Mouse (Mus musculus): ENCODE measurements around the gene Olah.

Olah gene

GRCm38 (mm10) chr2:3353160-3353559 lies 43.9 kb downstream of the Olah start:
- DNase-seq (ENCODE audit: low spot score in 2 of 2), result no peak

DNA sequence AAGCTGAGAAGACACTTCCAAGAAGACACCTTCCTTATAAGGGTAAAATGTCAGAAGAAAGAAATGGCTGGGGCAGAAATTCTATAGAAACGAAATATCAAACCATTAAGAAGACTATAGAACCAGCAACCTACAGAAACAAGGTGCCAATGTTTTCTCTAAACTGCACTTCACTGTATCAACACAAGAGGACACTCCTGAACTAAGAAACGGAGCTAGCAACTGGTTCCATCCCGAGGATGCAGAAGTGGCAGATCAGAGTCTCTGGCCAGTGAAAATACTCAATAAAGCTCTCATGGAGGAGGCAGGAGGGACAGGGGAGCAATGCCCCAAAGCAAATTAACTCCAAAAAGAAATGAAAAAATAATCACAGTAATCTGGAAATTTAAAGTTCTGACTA lies 48.1 kb downstream of the Olah start:
- no peak for DNase-seq (ENCODE audit: low spot score in 2 of 2)

GRCm38 (mm10) chr2:3348422-3348821 lies 48.6 kb downstream of the Olah start:
- no peak for DNase-seq (ENCODE audit: low spot score in 2 of 2)

DNA sequence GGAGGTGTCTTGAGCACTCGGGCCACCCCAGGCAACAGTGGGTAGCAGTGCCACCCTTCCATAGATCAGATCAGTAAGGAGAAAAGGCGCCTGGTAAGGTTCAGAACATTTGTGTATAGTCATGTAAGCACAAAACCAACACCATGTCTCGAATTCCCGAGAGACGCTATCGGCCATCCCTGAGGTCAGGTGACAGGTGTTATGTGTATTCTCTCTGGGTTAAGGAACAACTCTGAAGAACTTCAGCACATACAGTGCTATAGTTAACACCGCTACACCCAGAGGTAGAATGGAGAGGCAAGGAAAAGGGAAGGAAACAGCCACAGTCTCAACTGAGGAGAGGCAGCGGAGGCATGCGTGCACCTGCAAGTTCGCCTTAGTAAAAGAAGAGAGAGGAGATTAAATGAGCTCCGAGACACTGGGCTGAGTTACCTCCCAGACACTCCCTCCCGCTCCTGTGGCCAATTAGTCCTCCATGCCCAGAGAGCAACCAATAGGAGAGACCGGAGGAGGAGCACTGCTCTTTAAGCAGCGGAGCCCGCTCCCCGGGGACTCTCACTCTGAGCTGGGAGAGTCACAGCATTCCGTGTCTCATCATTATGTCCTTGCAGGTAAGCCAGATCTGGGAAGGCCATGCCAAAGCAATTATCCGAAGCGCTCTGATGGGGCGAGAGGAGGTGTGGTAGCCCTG lies 61.3 kb downstream of the Olah start, which contains the start of gene Acbd7:
Gene Acbd7, plus strand, starts transcription at position 558 of the 691 bp plus-strand sequence.
- DNase-seq (ENCODE audit: low spot score in 2 of 2), result peak; percentile 31 to 51

DNA sequence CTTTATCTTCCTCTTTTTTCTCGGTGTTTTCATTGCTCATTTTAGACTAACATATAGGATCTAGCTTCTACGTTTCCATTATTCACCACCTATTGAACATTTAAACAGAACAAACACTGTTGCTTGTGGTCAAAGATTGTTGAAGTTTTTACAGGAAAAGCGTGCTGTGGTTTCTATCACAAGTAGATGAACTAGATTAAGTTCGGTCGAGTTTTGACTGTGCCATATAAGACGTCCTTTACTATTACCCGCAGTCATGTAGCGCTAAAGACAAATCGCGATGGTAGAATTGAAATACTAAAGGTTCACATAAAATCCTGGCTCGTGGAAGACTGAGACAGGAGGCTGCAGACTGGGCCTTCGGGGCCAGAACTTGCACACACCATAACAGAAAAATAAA lies 63.2 kb downstream of the Olah start:
- DNase-seq (ENCODE audit: low spot score in 2 of 2), result no peak

DNA sequence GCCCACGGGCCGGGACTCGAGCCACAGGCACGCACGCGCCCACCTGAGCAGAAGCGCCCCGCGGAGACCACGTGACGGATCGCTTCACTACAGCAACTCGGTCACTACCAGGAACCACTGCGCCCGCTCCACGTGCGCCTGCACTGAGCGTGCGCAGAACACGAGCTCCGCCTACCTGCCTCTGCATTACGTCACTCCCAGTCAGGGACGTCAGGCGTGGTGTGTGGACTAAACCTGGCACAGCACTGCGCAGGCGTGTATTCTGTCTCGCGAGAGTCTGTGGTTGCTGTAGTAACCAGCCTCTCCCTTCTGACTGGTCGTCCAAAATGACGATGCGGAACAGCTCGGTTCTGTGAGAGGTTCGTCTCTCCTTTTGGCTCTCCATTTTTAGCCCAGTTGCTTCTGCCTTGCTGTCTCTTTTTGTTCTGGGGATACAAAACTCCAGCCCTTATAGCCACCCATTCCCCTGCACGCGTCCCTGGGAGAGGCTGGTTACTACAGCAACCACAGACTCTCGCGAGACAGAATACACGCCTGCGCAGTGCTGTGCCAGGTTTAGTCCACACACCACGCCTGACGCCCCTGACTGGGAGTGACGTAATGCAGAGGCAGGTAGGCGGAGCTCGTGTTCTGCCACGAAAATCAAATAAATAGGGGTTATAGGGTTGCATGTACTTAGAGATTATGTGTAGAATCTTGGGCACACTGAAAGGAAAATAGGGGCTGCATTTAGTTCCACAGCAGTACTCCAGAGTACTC lies 64.3 kb downstream of the Olah start, which contains the start of gene Rpp38:
Gene Rpp38, minus strand, starts transcription at position 160 of the 759 bp plus-strand sequence.
- DNase-seq (ENCODE audit: low spot score in 2 of 2), result peak; percentile 98

DNA sequence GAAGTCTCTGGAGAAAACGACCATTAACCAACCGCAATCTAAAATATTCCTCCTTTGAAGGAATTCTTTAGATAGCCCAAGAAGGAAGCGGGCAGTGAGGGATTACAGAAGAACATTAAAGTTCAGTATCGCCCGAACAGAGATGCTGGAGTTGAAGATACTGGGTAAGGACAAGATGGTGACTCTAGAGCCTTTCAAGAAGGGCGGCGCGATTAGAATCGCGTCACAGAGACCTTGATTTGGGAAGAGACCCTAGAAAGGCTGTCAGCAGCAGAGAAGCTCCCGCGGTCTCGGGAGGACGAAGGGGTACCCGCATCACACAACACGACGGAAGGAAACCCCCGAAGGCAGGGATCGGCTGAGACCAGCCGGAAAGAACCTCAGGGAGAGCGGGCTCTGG lies 65.0 kb downstream of the Olah start:
- no peak for DNase-seq (ENCODE audit: low spot score in 2 of 2)

DNA sequence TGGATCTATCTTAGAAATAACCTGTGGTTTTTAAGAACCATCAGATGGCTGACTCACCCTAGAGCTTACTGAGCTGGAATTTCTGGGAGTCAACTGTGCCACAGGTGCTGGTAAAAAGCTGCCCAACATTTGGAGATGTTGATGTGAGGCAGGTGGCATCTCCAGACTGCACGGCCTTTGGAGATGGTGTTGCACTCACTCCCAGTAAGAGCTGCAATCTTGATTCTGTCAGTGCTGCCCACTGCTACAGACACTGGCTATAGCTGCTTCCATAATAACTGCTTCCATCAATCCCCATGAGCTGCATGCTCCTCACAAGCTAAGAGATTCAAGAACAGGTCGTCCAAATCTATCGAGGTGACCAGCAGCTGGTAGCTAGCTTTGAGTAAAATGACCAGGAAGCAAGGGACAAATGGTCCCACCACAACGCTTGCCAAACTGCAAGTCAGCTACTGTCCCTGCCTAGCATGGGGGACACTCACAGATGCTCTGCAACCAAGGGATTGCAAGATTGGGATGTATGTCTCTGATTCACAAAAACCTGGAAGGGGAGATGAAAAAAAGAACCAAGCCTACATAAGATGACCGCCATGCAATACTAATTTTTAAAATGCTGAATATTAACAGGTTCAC lies 65.8 kb downstream of the Olah start:
- DNase-seq (ENCODE audit: low spot score in 2 of 2), result no peak

DNA sequence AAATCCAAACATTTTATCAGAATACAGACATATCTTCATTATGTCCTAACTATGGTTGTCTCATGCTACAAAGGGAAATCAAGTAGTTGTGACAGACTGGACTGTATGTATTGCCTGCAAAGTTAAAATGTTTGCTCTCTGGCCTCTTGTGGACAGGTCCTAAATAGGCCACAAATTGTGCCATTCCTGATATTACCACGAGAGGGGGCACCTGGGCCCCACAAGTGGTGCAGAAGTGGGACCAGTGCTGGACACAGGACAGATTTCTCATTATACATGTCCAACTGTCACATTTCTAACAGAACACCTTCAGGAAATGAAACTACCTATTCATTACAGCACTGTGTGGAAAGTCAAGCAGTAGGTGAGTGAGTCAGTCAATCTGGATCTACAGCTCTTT lies 69.7 kb downstream of the Olah start:
- peak; percentile 49 to 51 for DNase-seq (ENCODE audit: low spot score in 2 of 2)

- no peak for DNase-seq (ENCODE audit: low spot score in 2 of 2)
Observed at GRCm38 (mm10) chr2:3326547-3326946, 70.5 kb downstream of the Olah start.

GRCm38 (mm10) chr2:3324381-3325130 lies 72.5 kb downstream of the Olah start:
- no peak for DNase-seq (ENCODE audit: low spot score in 2 of 2)

DNA sequence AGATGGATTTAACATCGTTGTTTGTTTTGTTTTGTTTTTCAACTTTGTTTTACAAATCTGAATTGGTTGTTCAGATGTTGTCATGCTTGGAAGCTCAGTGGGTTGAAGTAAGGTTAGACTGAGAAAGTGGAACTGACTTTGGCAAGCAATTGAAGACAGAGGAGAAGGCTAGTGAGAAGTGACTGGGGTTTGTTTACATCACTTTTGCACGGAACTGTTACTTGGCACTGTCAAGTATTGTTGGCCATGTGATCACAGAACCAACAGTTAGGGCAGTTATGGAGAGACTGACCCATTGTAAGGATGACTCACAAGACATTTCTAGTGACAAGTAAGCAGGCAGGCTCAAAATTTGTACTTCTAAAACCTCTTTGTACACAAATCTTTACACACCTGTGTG lies 73.9 kb downstream of the Olah start:
- no peak for DNase-seq (ENCODE audit: low spot score in 2 of 2)

DNA sequence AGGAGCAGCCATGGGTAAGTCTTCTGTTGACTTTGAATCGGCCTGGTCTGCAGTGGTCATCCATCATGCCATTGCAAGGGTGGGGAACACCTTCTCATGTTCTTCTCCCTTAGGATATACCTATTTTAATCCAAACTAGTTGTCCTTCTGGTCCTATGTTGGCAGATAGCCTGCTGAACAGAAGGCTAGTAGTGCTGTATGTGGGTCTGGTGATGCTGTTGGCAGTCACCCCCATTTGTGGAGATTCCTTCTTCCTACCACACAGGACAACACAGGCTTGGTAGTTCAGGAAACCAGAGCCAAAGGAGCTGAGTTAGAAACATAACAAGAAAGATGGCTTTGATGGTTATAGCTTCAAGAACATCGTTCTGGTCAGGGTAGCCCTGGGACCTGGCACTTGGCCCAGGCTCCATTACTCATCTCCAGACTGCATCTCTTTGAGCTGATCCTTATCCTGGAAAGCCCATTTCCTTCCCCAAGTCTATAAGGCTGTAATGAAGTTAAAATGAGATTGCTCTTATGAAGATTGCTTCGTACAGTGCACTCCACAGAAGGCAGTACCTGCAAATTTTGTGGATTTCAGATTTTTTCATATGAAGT lies 91.5 kb downstream of the Olah start:
- peak in 1 of 2 experiments; percentile 9 for DNase-seq (ENCODE audit: low spot score in 2 of 2)

GRCm38 (mm10) chr2:3295826-3296225 lies 101.2 kb downstream of the Olah start:
- no peak for DNase-seq (ENCODE audit: low spot score in 2 of 2)

- DNase-seq (ENCODE audit: low spot score in 2 of 2), result no peak
Observed at GRCm38 (mm10) chr2:3292170-3292569, 104.8 kb downstream of the Olah start.

Measured in urinary bladder, postnatal 36 days (tissue).